Mouse (Mus musculus) macrophage (primary cell): ENCODE data around the gene Gaa. TPM values are rescaled to one million over a fixed set of nuclear protein-coding genes. Genes with fewer than 3 reads are reported as not detected.

Experiments
- H3K27ac ChIP-seq: fragments of 350-480 bp; formaldehyde crosslinking; 2 replicates; pipeline ENCODE4 v1.9.0; 2021
- H3K36me3 ChIP-seq: fragments of 350-480 bp; formaldehyde crosslinking; 2 replicates; pipeline ENCODE4 v1.9.0; 2021; ENCODE audit errors: inconsistent target
- H3K4me3 ChIP-seq: fragments of 350-480 bp; formaldehyde crosslinking; 2 replicates; pipeline ENCODE4 v1.9.0; 2021; ENCODE audit errors: inconsistent target
- H3K79me2 ChIP-seq: fragments of 350-480 bp; formaldehyde crosslinking; 2 replicates; pipeline ENCODE4 v1.9.0; 2021; ENCODE audit errors: inconsistent target
- WGBS: methylation state at CpG from one replicate; pipeline ENCODE4 v1.1.7; 2026; ENCODE audit warnings: inconsistent platforms; ENCODE audit not compliant: missing documents; 5-methylcytosine and 5-hydroxymethylcytosine counted together
- polyA plus RNA-seq: library from polyadenylated mRNA; stranded (reverse); fragments of 250-400 nt; gene quantifications from 3 replicates; pipeline ENCODE4 v1.2.4, GENCODE M21; 2018; ENCODE audit warnings: inconsistent platforms

The Gaa gene
- polyA plus RNA-seq, 1 experiment from 2014 or later, result 92.6 TPM

DNA sequence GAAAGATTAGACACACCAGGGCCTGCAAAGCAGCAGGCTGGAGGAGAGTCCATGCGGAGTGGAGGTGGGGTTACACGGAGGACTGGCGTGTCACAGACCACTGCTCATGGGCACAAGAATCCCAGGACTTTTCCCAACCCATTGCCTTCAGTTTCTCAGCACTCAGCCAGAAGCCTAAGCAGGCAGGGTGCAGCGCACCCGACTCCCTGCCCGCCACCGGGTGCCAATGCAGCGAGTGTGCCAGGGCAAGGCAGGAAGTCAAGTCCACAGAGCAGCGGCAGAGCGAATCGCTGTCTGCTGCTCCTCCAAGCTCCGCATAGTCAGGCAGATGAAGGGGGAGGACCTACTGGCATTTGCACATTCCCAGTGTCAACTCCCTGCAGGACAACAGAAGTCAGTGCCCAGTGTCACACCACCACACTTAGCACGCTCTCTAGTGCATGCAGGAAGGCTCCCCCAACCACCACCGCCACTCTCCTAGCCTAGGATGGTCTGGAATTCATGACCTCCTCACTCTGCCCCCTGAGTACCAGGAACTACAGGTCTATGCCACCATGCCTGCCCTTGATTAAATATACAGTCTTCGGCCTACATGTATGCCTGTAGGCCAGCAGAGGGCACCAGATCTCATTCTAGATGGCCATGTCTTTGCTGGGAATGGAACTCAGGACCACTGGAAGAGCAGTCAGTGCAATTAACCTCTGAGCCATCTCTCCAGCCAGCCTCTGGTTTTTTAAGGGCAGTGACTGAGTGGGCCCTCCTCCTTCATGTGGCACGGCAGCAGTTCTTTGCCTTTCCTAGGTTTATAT, 37.4 kb downstream of the Gaa start:
- WGBS, result 53% methylated on average over 16 of the region's 16 CpGs
- Histone ChIP-seq H3K27ac (no peak overlapping the region), H3K79me2 (no peaks in the 10 kb centered on the region), H3K4me3 (no peak overlapping the region), H3K36me3 (no peaks in the 10 kb centered on the region)

DNA sequence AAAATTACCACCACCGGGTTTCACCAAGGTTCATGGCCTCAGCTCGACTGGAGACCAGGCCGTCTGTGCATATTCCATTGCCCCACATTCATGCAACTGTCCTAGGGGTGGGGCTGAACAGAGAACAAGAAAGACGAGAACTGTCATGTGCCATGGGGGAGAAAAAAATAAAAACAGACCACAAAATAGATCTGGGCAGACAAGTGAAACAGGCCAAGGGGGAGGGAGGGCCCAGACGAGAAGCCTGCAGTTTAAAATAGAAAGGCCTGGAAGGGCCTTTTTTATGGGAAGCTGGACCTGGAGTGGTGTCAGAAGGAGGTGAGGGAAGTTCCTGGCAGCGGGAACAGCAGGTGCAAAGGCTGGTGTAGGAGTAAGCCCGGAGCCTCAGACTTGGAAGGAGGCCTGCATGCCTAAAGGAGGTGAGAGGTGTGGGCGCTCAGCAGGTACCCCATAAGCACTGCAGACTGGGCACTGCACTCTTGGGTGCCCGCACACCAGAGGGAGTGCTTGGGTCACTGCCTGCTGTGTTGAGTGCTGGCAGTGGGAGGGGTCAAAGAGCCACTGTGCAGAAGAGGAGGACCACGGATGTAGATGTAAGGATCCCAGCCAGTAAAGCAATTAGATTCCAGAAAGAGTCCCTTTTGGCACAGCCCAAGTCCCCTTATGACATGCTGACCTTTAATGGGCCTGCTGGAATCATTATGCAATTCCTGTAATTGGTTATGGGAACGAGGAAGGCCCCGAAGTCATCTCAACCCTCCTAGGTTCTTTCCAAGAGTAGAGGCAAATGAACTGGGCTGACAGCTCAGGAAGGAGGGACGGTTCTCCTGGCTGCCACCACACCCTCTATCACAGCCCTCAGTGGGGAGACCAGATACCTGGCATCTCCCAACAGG, 39.3 kb downstream of the Gaa start:
- Histone ChIP-seq H3K79me2 (no peaks in the 10 kb centered on the region), H3K27ac (no peak overlapping the region), H3K4me3 (no peak overlapping the region), H3K36me3 (no peaks in the 10 kb centered on the region)
- 78% methylated on average over 13 of the region's 13 CpGs for WGBS

DNA sequence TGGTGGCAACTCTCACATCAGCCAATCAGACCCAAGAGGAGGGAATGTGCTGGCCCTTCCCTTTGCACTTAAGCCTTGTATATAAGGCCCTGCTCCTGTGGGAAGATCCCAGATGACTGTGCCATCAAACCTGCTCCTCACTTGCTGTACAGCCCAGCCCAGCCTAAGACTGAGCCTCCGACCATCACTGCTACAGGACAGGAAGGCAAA, 39.9 kb downstream of the Gaa start, which contains the start of gene Card14:
TSS of gene Card14 (plus strand) at position 111 of the 210 bp plus-strand sequence.
- Histone ChIP-seq H3K36me3 (no peaks in the 10 kb centered on the region), H3K4me3 (no peak within 1 kb of the TSS), H3K79me2 (no peaks in the 10 kb centered on the region), H3K27ac (no peak within 1 kb of the TSS)
- WGBS, result 77% methylated on average over 1 of the region's 1 CpGs

DNA sequence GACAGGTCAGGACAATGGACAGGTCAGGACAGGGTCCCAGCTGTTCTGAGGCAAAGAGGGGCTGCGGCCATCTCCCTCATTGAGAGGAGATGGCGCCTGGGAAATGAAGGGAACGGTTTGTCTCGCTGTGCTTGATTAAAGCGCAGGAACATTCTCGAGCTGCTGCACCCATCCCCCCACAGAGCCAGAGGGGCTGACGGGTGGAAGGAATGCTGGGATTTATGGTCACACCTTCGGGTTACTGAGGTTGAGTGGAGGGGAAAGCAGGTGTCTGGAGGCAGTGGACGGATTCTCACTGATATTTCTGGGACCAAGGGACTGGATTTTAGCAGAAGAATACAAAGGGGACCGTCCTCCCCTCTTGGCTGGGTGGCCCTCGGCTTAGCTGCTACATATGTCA, 40.2 kb downstream of the Gaa start:
- Histone ChIP-seq H3K79me2 (no peaks in the 10 kb centered on the region), H3K27ac (no peak overlapping the region), H3K4me3 (no peak overlapping the region), H3K36me3 (no peaks in the 10 kb centered on the region)
- WGBS, result 66% methylated on average over 11 of the region's 11 CpGs

GRCm38 (mm10) chr11:119310621-119311020, 42.9 kb downstream of the Gaa start:
- 33% methylated on average over 10 of the region's 10 CpGs for WGBS
- no peaks in the 10 kb centered on the region for H3K36me3 ChIP-seq
- no peak overlapping the region for H3K27ac ChIP-seq
- no peak overlapping the region for H3K4me3 ChIP-seq
- no peaks in the 10 kb centered on the region for H3K79me2 ChIP-seq

- H3K4me3 ChIP-seq, result no peak overlapping the region
- H3K27ac ChIP-seq, result no peak overlapping the region
- 74% methylated on average over 17 of the region's 17 CpGs for WGBS
Observed at GRCm38 (mm10) chr11:119314252-119314936, 46.7 kb downstream of the Gaa start.

GRCm38 (mm10) chr11:119316720-119317119, 49.0 kb downstream of the Gaa start:
- Histone ChIP-seq H3K36me3 (no peaks in the 10 kb centered on the region), H3K79me2 (no peaks in the 10 kb centered on the region), H3K27ac (no peak overlapping the region), H3K4me3 (no peak overlapping the region)
- 91% methylated on average over 4 of the region's 4 CpGs for WGBS

More at GRCm38 (mm10) chr11:119314252-119314936, 46.7 kb downstream of the Gaa start:
- Histone ChIP-seq H3K36me3 (no peaks in the 10 kb centered on the region), H3K79me2 (no peaks in the 10 kb centered on the region)

GRCm38 (mm10) chr11:119322521-119322920, 54.8 kb downstream of the Gaa start:
- WGBS, result 65% methylated on average over 13 of the region's 13 CpGs
- no peak overlapping the region for H3K4me3 ChIP-seq
- H3K27ac ChIP-seq, result no peak overlapping the region
- no peaks in the 10 kb centered on the region for H3K79me2 ChIP-seq
- H3K36me3 ChIP-seq, result no peaks in the 10 kb centered on the region

DNA sequence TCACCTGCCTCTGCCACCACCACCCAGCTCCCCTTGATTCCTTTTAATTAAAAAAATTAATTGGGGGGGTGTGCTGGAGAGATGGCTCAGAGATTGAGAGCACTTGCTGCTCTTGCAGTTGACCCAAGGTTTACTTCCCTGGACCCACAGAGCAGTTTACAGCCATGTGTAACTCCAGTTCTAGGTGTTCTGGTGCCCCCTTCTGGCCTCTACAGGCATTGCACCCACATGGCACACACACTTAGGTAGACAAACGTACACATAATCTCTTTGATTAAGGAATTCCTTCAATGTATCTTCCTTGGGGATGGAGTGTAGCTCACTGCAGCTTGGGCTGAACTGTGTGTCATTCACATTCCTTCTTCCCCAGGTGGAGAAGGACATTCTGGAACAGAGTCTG, 57.4 kb downstream of the Gaa start:
- Histone ChIP-seq H3K36me3 (no peaks in the 10 kb centered on the region), H3K4me3 (no peak overlapping the region)
- WGBS, result 84% methylated on average over 1 of the region's 1 CpGs

DNA sequence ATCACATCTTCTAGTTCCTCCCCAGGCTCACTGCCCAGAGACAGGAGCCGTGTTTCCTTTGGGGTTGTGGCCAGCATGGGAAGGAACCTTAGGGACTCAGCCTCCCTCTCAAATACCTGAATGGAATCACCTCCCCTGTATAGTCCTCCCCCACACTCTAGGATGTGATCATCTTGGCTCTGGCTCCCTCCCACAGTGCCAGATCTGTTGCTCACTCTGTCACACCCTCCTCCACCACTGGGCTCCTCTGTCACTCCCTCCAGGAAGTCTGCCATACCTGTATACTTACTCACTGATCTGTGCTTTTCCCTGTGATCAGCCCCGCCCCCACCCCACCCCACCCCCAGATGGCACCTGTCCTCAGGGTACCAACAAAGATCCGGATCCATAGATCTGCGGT, 62.9 kb downstream of the Gaa start:
- Histone ChIP-seq H3K36me3 (no peaks in the 10 kb centered on the region), H3K4me3 (no peak overlapping the region), H3K27ac (no peak overlapping the region), H3K79me2 (no peaks in the 10 kb centered on the region)
- 77% methylated on average over 4 of the region's 4 CpGs for WGBS

More for the DNA sequence above, 57.4 kb downstream of the Gaa start:
- Histone ChIP-seq H3K27ac (no peak overlapping the region), H3K79me2 (no peaks in the 10 kb centered on the region)

DNA sequence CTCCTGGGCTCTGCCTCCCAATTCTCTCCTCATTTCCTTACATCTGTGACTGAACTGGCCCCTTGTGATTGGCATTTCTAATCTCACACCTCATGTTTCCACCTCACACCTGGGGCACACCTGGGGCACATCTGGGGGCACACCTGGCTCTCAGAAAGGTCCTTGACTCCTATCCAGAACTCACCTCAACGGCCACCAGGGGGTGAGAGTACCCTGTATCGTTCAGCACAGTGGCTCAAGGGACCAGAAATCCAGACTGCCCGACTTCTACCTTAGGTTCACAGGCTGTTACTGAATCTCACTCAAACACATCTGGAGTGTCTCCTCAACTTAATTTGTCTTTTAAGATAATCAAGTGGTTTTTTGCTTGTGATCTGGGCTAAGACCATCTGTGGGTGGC, 64.3 kb downstream of the Gaa start:
- H3K4me3 ChIP-seq, result no peak overlapping the region
- WGBS, result 26% methylated on average over 3 of the region's 3 CpGs
- no peaks in the 10 kb centered on the region for H3K79me2 ChIP-seq
- no peaks in the 10 kb centered on the region for H3K36me3 ChIP-seq
- H3K27ac ChIP-seq, result no peak overlapping the region

Other genes starting within 250 kb of the Gaa start
- 1.3 to 1.8 TPM (median 1.5 TPM) in 3 replicates for gene Cbx2, start 244.9 kb upstream of the Gaa start, polyA plus RNA-seq
- gene Cbx8, start 226.9 kb upstream of the Gaa start, polyA plus RNA-seq, result 3.4 to 4.0 TPM (median 3.6 TPM) in 3 replicates
- 7.4 to 14.3 TPM (median 12.7 TPM) in 3 replicates for gene Cbx4, start 181.7 kb upstream of the Gaa start, polyA plus RNA-seq
- 3.2 to 6.5 TPM (median 4.1 TPM) in 3 replicates for gene Tbc1d16, start 39.4 kb upstream of the Gaa start, polyA plus RNA-seq
- gene Ccdc40, start 39.3 kb upstream of the Gaa start, polyA plus RNA-seq, result 0.67 to 1.2 TPM (median 0.70 TPM) in 3 replicates
- 73.3 to 139 TPM (median 79.7 TPM) in 3 replicates for gene Eif4a3, start 32.2 kb downstream of the Gaa start, polyA plus RNA-seq
- gene Card14, start 39.9 kb downstream of the Gaa start, polyA plus RNA-seq, result 0.06 to 0.68 TPM (median 0.22 TPM) in 3 replicates
- 29.1 to 46.3 TPM (median 41.6 TPM) in 3 replicates for gene Sgsh, start 87.6 kb downstream of the Gaa start, polyA plus RNA-seq
- 18.1 to 63.0 TPM (median 27.9 TPM) in 3 replicates for gene Slc26a11, start 87.7 kb downstream of the Gaa start, polyA plus RNA-seq
- 207 to 477 TPM (median 276 TPM) in 3 replicates for gene Rnf213, start 125.2 kb downstream of the Gaa start, polyA plus RNA-seq
- 3.4 to 6.4 TPM (median 4.1 TPM) in 3 replicates for gene Endov, start 223.5 kb downstream of the Gaa start, polyA plus RNA-seq